Mouse (Mus musculus): ENCODE results near the gene Baz2b. TPM values are rescaled to one million over a fixed set of nuclear protein-coding genes. Genes with fewer than 3 reads are reported as not detected.
A peak's percentile ranks its signal among the peaks of the same experiment; 100 is the strongest.
"Not testable (repeated sequence)": the region's sequence is repeated elsewhere in the genome, so short reads cannot be mapped to it uniquely, and the experiment has no call there.

The Baz2b gene
- total RNA-seq, 1 experiment from 2014 or later, result 161 TPM

GRCm38 (mm10) chr2:60082984-60083636 is 126.5 kb downstream of the Baz2b start:
- ATAC-seq (replicated peaks in 1 of 2; ENCODE audit: insufficient read depth in 1 of 2, low FRiP score in 2 of 2, low TSS enrichment in 1 of 2, low read depth in 1 of 2, poor library complexity in 2 of 2, severe bottlenecking in 2 of 2), result peak in 1 of 2 experiments; percentile 20; a peak in 2 of 4 replicates

DNA sequence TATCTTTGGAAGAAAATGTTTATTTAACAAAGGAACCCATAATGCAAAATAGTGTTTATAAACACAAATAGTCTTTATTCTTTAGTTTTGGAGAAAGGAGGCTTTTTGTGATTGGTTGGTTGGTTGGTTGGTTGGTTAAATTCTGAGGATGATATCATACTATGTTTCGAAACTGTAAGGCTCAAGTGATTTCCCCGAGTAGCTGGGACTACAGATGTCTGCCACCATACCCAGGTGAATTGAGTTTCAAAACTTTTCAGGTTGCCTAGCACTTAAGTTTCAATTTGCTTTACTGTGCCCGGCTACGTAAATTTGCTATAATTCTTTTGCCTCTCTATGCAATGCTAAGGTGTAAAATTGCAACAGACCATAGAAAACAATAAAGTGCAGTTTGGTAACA is 127.4 kb downstream of the Baz2b start:
- no peak for ATAC-seq (replicated peaks in 1 of 2; ENCODE audit: insufficient read depth in 1 of 2, low FRiP score in 2 of 2, low TSS enrichment in 1 of 2, low read depth in 1 of 2, poor library complexity in 2 of 2, severe bottlenecking in 2 of 2)

- no peak for ATAC-seq (replicated peaks in 1 of 2; ENCODE audit: insufficient read depth in 1 of 2, low FRiP score in 2 of 2, low TSS enrichment in 1 of 2, low read depth in 1 of 2, poor library complexity in 2 of 2, severe bottlenecking in 2 of 2)
These were observed 128.8 kb downstream of the Baz2b start for GRCm38 (mm10) chr2:60080831-60081230.

GRCm38 (mm10) chr2:60077631-60078030 is 132.0 kb downstream of the Baz2b start:
- ATAC-seq (replicated peaks in 1 of 2; ENCODE audit: insufficient read depth in 1 of 2, low FRiP score in 2 of 2, low TSS enrichment in 1 of 2, low read depth in 1 of 2, poor library complexity in 2 of 2, severe bottlenecking in 2 of 2), result no peak

GRCm38 (mm10) chr2:60076800-60077199 is 132.8 kb downstream of the Baz2b start:
- peak; percentile 55 to 79; a peak in 3 of 4 replicates for ATAC-seq (replicated peaks in 1 of 2; ENCODE audit: insufficient read depth in 1 of 2, low FRiP score in 2 of 2, low TSS enrichment in 1 of 2, low read depth in 1 of 2, poor library complexity in 2 of 2, severe bottlenecking in 2 of 2)

- no peak for ATAC-seq (replicated peaks in 1 of 2; ENCODE audit: insufficient read depth in 1 of 2, low FRiP score in 2 of 2, low TSS enrichment in 1 of 2, low read depth in 1 of 2, poor library complexity in 2 of 2, severe bottlenecking in 2 of 2)
These were observed 133.6 kb downstream of the Baz2b start for GRCm38 (mm10) chr2:60076025-60076424.

GRCm38 (mm10) chr2:60073798-60074197 is 135.8 kb downstream of the Baz2b start:
- ATAC-seq (replicated peaks in 1 of 2; ENCODE audit: insufficient read depth in 1 of 2, low FRiP score in 2 of 2, low TSS enrichment in 1 of 2, low read depth in 1 of 2, poor library complexity in 2 of 2, severe bottlenecking in 2 of 2), result not testable (repeated sequence)

DNA sequence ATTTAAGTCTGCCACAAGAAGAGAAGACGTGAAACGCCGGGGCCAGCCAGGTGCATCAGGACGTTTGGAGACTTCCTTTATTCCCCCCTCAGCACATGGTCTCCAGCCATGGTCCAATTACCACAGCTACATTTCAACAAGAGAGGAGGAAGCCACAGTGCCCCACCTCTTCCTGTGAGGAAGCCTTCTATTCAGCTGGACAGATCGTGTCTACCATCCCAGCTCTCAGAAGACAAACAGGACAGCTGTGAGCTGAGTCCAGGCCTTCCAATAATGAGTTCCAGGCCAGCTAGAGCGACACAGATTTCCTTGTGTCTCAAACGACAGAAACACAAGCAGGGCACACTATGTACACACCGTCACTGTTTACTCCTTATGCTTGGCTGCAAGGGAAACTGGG is 137.8 kb downstream of the Baz2b start:
- peak; percentile 89 to 96 for ATAC-seq (replicated peaks in 1 of 2; ENCODE audit: insufficient read depth in 1 of 2, low FRiP score in 2 of 2, low TSS enrichment in 1 of 2, low read depth in 1 of 2, poor library complexity in 2 of 2, severe bottlenecking in 2 of 2)

DNA sequence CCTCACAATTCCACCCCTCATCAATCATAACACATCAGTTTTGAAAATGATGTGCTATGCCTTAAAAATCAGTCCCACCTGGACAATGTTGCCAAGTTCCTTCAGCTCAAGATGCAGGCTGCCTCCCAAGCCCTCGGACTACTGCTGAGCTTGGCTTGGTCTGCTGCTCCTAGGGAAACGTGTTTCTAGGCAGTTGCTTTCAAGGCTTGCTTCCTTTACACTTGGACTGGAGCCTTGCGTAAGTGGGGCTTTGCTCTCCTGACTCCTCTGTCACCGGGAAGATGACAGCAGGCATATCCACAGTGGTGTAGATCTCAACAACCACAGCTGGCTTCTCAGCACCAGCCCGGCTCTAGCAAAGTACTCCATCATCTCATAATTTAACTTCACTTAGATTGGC is 138.7 kb downstream of the Baz2b start:
- ATAC-seq (replicated peaks in 1 of 2; ENCODE audit: insufficient read depth in 1 of 2, low FRiP score in 2 of 2, low TSS enrichment in 1 of 2, low read depth in 1 of 2, poor library complexity in 2 of 2, severe bottlenecking in 2 of 2), result 0 out of 4 replicates have a peak, but pooled peaks of 1 of the 2 experiments have one; percentile 20

GRCm38 (mm10) chr2:60068468-60068867 is 141.2 kb downstream of the Baz2b start:
- ATAC-seq (replicated peaks in 1 of 2; ENCODE audit: insufficient read depth in 1 of 2, low FRiP score in 2 of 2, low TSS enrichment in 1 of 2, low read depth in 1 of 2, poor library complexity in 2 of 2, severe bottlenecking in 2 of 2), result no peak

DNA sequence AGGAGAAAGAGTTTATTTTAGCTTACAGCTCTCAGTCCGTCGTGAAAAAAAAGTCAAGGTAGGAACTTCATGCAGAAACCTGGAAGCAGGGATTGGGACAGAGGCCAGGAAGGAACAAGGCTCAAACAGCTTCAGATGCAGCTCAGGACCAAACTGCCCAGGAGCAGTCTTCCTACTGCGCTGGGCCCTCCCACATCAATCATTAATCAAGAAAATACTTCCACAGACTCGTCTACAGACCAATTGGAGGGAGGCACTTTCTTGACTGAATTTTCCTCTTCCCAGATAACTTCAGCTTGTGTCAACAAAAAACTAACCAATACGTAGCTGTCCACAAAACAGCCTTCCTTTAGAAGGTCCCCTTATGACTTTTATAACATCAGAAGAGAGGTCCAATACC is 144.2 kb downstream of the Baz2b start:
- ATAC-seq (replicated peaks in 1 of 2; ENCODE audit: insufficient read depth in 1 of 2, low FRiP score in 2 of 2, low TSS enrichment in 1 of 2, low read depth in 1 of 2, poor library complexity in 2 of 2, severe bottlenecking in 2 of 2), result no peak

GRCm38 (mm10) chr2:60060185-60060775 is 149.4 kb downstream of the Baz2b start:
- ATAC-seq (replicated peaks in 1 of 2; ENCODE audit: insufficient read depth in 1 of 2, low FRiP score in 2 of 2, low TSS enrichment in 1 of 2, low read depth in 1 of 2, poor library complexity in 2 of 2, severe bottlenecking in 2 of 2), result no peak

GRCm38 (mm10) chr2:60059300-60059699 is 150.3 kb downstream of the Baz2b start:
- ATAC-seq (replicated peaks in 1 of 2; ENCODE audit: insufficient read depth in 1 of 2, low FRiP score in 2 of 2, low TSS enrichment in 1 of 2, low read depth in 1 of 2, poor library complexity in 2 of 2, severe bottlenecking in 2 of 2), result no peak

- no peak for ATAC-seq (replicated peaks in 1 of 2; ENCODE audit: insufficient read depth in 1 of 2, low FRiP score in 2 of 2, low TSS enrichment in 1 of 2, low read depth in 1 of 2, poor library complexity in 2 of 2, severe bottlenecking in 2 of 2)
These were observed 153.6 kb downstream of the Baz2b start for GRCm38 (mm10) chr2:60056043-60056442.

DNA sequence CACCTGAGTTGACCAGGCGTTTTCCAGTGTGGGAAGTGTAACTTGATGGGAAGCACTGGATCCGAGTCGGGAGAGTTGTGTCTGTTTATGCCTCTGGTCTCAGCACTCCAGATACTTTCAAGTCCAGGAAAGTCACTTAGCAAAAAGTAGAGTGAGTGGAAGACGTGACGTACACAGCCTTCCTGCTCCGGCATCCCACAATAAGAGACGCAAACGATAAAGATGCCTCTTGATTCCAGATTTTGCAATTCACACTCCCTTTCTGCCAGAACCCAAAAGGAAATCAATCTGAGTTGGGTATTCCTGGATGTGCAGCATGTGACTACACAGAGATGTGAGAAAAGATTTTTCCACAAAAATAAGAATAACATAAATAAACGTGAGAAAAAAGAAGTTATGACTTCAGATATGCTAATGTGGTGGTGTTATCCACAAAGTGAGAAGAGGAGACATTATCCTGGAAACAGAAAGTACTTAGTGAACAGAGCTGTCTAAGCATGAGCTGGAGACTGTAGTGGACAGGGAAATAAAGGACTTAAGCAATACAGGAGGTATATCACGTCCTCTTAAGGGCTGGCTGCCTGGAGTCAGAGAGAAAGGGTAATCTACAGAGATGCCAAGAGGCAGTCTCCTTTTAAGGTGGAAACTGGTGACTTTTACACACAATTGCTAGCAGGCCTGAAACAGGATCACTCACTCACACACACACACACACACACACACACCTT is 154.7 kb downstream of the Baz2b start:
- no peak for ATAC-seq (replicated peaks in 1 of 2; ENCODE audit: insufficient read depth in 1 of 2, low FRiP score in 2 of 2, low TSS enrichment in 1 of 2, low read depth in 1 of 2, poor library complexity in 2 of 2, severe bottlenecking in 2 of 2)

DNA sequence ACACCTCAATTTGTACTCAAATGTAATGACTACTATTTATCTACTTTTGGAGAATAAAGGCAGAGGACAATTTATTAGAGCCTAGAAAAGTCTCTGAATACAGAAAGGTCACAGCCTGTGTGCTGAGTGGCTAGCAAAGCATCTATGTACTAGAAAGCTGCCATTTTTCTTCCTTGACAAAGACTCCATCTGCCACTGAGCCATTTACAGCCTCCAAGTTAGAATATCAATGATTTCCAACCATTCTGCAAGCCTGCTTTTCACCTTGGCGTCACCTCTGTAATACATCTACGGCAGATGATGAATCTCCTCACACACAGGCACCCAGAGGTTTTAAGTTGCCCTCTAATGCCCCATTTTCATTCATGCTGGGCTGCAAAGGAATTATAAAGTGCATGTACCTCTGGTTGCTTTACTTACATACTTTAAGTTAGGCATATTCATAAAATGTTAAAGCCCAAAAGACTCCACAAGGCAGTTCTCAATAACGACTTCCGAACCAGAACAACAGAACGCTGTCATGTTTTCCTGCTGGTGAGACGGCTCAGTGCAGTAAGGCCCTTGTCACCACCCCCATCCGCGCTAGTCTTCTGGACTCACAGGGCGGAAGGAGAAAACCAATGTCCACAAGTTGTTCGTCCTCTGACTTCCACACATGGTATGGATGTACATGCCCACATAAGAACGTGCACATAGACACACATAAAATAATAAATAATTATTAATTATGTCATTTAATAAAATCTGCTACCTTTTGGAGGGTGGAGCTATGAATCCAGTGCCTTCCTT is 156.2 kb downstream of the Baz2b start:
- no peak for ATAC-seq (replicated peaks in 1 of 2; ENCODE audit: insufficient read depth in 1 of 2, low FRiP score in 2 of 2, low TSS enrichment in 1 of 2, low read depth in 1 of 2, poor library complexity in 2 of 2, severe bottlenecking in 2 of 2)

DNA sequence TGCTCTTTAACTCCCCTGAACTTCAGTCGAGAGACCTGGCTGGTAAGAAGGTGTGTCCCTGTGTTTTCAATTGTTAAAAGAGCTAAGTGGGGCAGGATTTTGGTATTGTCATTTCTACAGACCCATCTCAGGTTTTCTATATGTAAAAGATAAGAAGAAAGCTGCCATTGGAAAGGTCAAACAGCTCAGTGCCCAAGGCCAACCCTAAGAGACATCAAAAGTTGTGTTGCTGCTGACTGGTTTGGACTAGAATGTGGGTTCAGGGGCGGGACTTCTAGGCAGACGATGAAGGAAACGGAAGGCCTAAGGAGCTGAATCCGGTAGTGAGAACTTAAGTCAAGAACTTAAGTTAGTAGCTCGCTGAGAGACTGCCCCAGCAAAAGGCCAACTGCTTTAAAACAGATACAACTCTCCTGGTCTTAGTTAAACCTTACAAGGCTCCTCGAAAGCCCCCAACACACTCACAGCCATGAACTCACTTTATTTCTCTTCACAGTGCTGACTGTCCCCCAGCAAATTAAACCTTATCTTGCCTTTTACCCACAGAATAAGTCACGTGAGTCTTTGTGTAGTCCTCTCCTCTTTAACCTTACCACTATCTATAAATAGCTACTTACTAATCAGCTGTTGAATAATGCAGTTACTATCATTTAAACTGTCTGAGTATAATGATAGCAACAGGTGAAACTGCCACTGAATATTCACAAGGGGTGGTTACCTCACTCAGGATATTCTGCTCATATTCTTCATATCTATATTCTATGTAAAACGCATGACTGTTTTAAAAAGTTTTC is 158.8 kb downstream of the Baz2b start:
- no peak for ATAC-seq (replicated peaks in 1 of 2; ENCODE audit: insufficient read depth in 1 of 2, low FRiP score in 2 of 2, low TSS enrichment in 1 of 2, low read depth in 1 of 2, poor library complexity in 2 of 2, severe bottlenecking in 2 of 2)
